Mouse (Mus musculus) ovary, postnatal 10 days (tissue): ENCODE results near the gene Klhdc8a.

Experiments
- DNase-seq: peaks from one replicate; pipeline ENCODE4 v3.0.0; 2022; ENCODE audit warnings: low spot score

Klhdc8a gene

GRCm38 (mm10) chr1:132317894-132318863 lies 19.8 kb downstream of the Klhdc8a start:
- DNase-seq, result no peak

GRCm38 (mm10) chr1:132319242-132319641 lies 20.8 kb downstream of the Klhdc8a start:
- peak; percentile 59 for DNase-seq

GRCm38 (mm10) chr1:132321821-132322580 lies 23.6 kb downstream of the Klhdc8a start:
- DNase-seq, result no peak

- DNase-seq, result no peak
Observed at GRCm38 (mm10) chr1:132322711-132323542, 24.5 kb downstream of the Klhdc8a start.

GRCm38 (mm10) chr1:132326777-132327176 lies 28.4 kb downstream of the Klhdc8a start:
- no peak for DNase-seq

- no peak for DNase-seq
Observed at GRCm38 (mm10) chr1:132327477-132327876, 29.1 kb downstream of the Klhdc8a start.

- DNase-seq, result no peak
Observed at GRCm38 (mm10) chr1:132328565-132328964, 30.1 kb downstream of the Klhdc8a start.

- DNase-seq, result no peak
Observed at GRCm38 (mm10) chr1:132329656-132330055, 31.2 kb downstream of the Klhdc8a start.

- no peak for DNase-seq
Observed at GRCm38 (mm10) chr1:132330397-132330796, 32.0 kb downstream of the Klhdc8a start.

- DNase-seq, result no peak
Observed at GRCm38 (mm10) chr1:132331283-132331682, 32.9 kb downstream of the Klhdc8a start.

- DNase-seq, result no peak
Observed at GRCm38 (mm10) chr1:132333201-132333600, 34.8 kb downstream of the Klhdc8a start.

- DNase-seq, result no peak
Observed at GRCm38 (mm10) chr1:132333675-132334141, 35.3 kb downstream of the Klhdc8a start.

GRCm38 (mm10) chr1:132334178-132334801 lies 35.9 kb downstream of the Klhdc8a start:
- DNase-seq, result no peak

- no peak for DNase-seq
Observed at GRCm38 (mm10) chr1:132335378-132335965, 37.0 kb downstream of the Klhdc8a start.

- DNase-seq, result no peak
Observed at GRCm38 (mm10) chr1:132336921-132337320, 38.5 kb downstream of the Klhdc8a start.

GRCm38 (mm10) chr1:132338027-132338660 lies 39.7 kb downstream of the Klhdc8a start:
- DNase-seq, result no peak

- DNase-seq, result no peak
Observed at GRCm38 (mm10) chr1:132341731-132342501, 43.5 kb downstream of the Klhdc8a start.

- DNase-seq, result no peak
Observed at GRCm38 (mm10) chr1:132342518-132342917, 44.1 kb downstream of the Klhdc8a start.

- DNase-seq, result no peak
Observed at GRCm38 (mm10) chr1:132343191-132343590, 44.8 kb downstream of the Klhdc8a start.

GRCm38 (mm10) chr1:132343656-132344055 lies 45.2 kb downstream of the Klhdc8a start:
- no peak for DNase-seq
